Mouse (Mus musculus) midbrain, embryonic 13.5 days (tissue): ENCODE measurements around the gene Ddx24. TPM values are rescaled to one million over a fixed set of nuclear protein-coding genes. Genes with fewer than 3 reads are reported as not detected.
"Not testable (repeated sequence)": the region's sequence is repeated elsewhere in the genome, so short reads cannot be mapped to it uniquely, and the experiment has no call there.

Experiments
- ATAC-seq: fragments of 200-750 bp; cut with Nextera tagmentation; 2 replicates; pipeline ENCODE4 v1.8.0; 2017; ENCODE audit warnings: mild to moderate bottlenecking, moderate TSS enrichment, moderate library complexity
- H3K27ac ChIP-seq: fragments of 300-500 bp; sonication (generic); 2 replicates; pipeline ENCODE4 v1.5.1; 2015; ENCODE audit warnings: inconsistent platforms, mild to moderate bottlenecking, moderate library complexity
- H3K27me3 ChIP-seq: fragments of 300-500 bp; sonication (generic); 2 replicates; pipeline ENCODE4 v1.6.1; 2015; ENCODE audit warnings: mild to moderate bottlenecking, inconsistent platforms
- H3K36me3 ChIP-seq: fragments of 300-500 bp; sonication (generic); 2 replicates; pipeline ENCODE4 v1.6.1; 2015; ENCODE audit warnings: mild to moderate bottlenecking, inconsistent platforms
- H3K4me1 ChIP-seq: fragments of 300-500 bp; sonication (generic); replicated peaks from 2 replicates; pipeline ENCODE4 v1.6.1; 2015; ENCODE audit warnings: inconsistent platforms
- H3K4me2 ChIP-seq: fragments of 300-500 bp; sonication (generic); replicated peaks from 2 replicates; pipeline ENCODE4 v1.6.1; 2015; ENCODE audit warnings: moderate library complexity, mild to moderate bottlenecking, inconsistent platforms
- H3K4me3 ChIP-seq: fragments of 300-500 bp; sonication (generic); replicated peaks from 2 replicates; pipeline ENCODE4 v1.5.1; 2015; ENCODE audit warnings: mild to moderate bottlenecking, inconsistent platforms
- H3K9ac ChIP-seq: fragments of 300-500 bp; sonication (generic); replicated peaks from 2 replicates; pipeline ENCODE4 v1.6.1; 2015; ENCODE audit warnings: mild to moderate bottlenecking, inconsistent platforms
- H3K9me3 ChIP-seq: fragments of 300-500 bp; sonication (generic); 2 replicates; pipeline ENCODE4 v1.6.1; 2016; ENCODE audit warnings: mild to moderate bottlenecking, inconsistent platforms
- WGBS: fragments of 180-500 bp; shearing (Covaris S2); methylation state at CpG from one replicate; pipeline ENCODE4 v1.1.7; 2015; 5-methylcytosine and 5-hydroxymethylcytosine counted together
- polyA plus RNA-seq: library from polyadenylated mRNA; unstranded; fragments of >200 nt; fragmentation: Nextera tagmentation; extraction: Ambion mirVana; gene quantifications from 2 replicates; pipeline ENCODE4 v1.2.1, GENCODE M21; 2015

The Ddx24 gene
- polyA plus RNA-seq, result 138 and 163 TPM in 2 replicates

GRCm38 (mm10) chr12:103425729-103426470 lies at the start of gene Ddx24:
Gene Ddx24 (minus strand): TSS chr12:103425830.
- peaks cover 16% of the 10 kb centered on the region for H3K36me3 ChIP-seq
- ATAC-seq, result peak; percentile 100
- peak within 1 kb of the TSS; percentile 89 for H3K4me2 ChIP-seq
- peak within 1 kb of the TSS; percentile 90 for H3K9ac ChIP-seq
- H3K27me3 ChIP-seq, result no peaks in the 10 kb centered on the region
- peak within 1 kb of the TSS; percentile 56 for H3K27ac ChIP-seq
- WGBS, result 2% methylated on average over 33 of the region's 33 CpGs
- H3K4me1 ChIP-seq, result peaks cover 39% of the 10 kb centered on the region
- peak within 1 kb of the TSS; percentile 95 for H3K4me3 ChIP-seq
- no peaks in the 10 kb centered on the region for H3K9me3 ChIP-seq

GRCm38 (mm10) chr12:103474481-103474880 lies 48.9 kb upstream of the Ddx24 start:
- no peaks in the 10 kb centered on the region for H3K27me3 ChIP-seq
- H3K4me2 ChIP-seq, result no peak overlapping the region
- H3K36me3 ChIP-seq, result no peaks in the 10 kb centered on the region
- no peak overlapping the region for H3K27ac ChIP-seq
- 47% methylated on average over 2 of the region's 2 CpGs for WGBS
- H3K4me3 ChIP-seq, result no peak overlapping the region
- no peaks in the 10 kb centered on the region for H3K4me1 ChIP-seq
- ATAC-seq, result no peak
- no peaks in the 10 kb centered on the region for H3K9me3 ChIP-seq
- H3K9ac ChIP-seq, result no peak overlapping the region

GRCm38 (mm10) chr12:103457140-103457539 lies 31.5 kb upstream of the Ddx24 start, which contains the start of gene Ifi27l2b:
Gene Ifi27l2b (minus strand): TSS chr12:103457223.
- Histone ChIP-seq H3K4me3 (no peak within 1 kb of the TSS), H3K27ac (no peak within 1 kb of the TSS), H3K27me3 (no peaks in the 10 kb centered on the region), H3K4me1 (no peaks in the 10 kb centered on the region), H3K9me3 (no peaks in the 10 kb centered on the region), H3K4me2 (no peak within 1 kb of the TSS), H3K36me3 (no peaks in the 10 kb centered on the region), H3K9ac (no peak within 1 kb of the TSS)
- 78% methylated on average over 3 of the region's 3 CpGs for WGBS
- ATAC-seq, result no peak

GRCm38 (mm10) chr12:103456727-103457126 lies 31.1 kb upstream of the Ddx24 start:
- not testable (repeated sequence) for H3K27me3 ChIP-seq, ATAC-seq, H3K36me3 ChIP-seq, H3K9ac ChIP-seq, H3K9me3 ChIP-seq, H3K4me1 ChIP-seq, H3K27ac ChIP-seq, H3K4me3 ChIP-seq, H3K4me2 ChIP-seq
- no CpG with 5 or more reads among the region's 1 CpGs for WGBS

- Histone ChIP-seq H3K27ac (no peak overlapping the region), H3K4me3 (no peak overlapping the region), H3K36me3 (no peaks in the 10 kb centered on the region), H3K4me2 (no peak overlapping the region), H3K9ac (no peak overlapping the region), H3K27me3 (no peaks in the 10 kb centered on the region), H3K9me3 (no peaks in the 10 kb centered on the region), H3K4me1 (no peaks in the 10 kb centered on the region)
- ATAC-seq, result no peak
These were observed 27.7 kb upstream of the Ddx24 start for GRCm38 (mm10) chr12:103453361-103453760.

GRCm38 (mm10) chr12:103445060-103445459 lies 19.4 kb upstream of the Ddx24 start:
- Histone ChIP-seq H3K4me3 (no peak overlapping the region), H3K27me3 (no peaks in the 10 kb centered on the region), H3K4me2 (no peak overlapping the region), H3K27ac (no peak overlapping the region), H3K9ac (no peak overlapping the region), H3K36me3 (no peaks in the 10 kb centered on the region), H3K4me1 (no peaks in the 10 kb centered on the region), H3K9me3 (no peaks in the 10 kb centered on the region)
- no peak for ATAC-seq
- WGBS, result 72% methylated on average over 3 of the region's 3 CpGs

- not testable (repeated sequence) for H3K9me3 ChIP-seq, H3K4me2 ChIP-seq, H3K9ac ChIP-seq, H3K36me3 ChIP-seq, H3K4me1 ChIP-seq, H3K27me3 ChIP-seq, H3K4me3 ChIP-seq, H3K27ac ChIP-seq, ATAC-seq
- WGBS, result 37% methylated on average over 6 of the region's 7 CpGs
These were observed 18.6 kb upstream of the Ddx24 start for GRCm38 (mm10) chr12:103444261-103444660.

- Histone ChIP-seq H3K4me1 (no peaks in the 10 kb centered on the region), H3K27me3 (no peaks in the 10 kb centered on the region), H3K9me3 (no peaks in the 10 kb centered on the region), H3K27ac (no peak within 1 kb of the TSS), H3K9ac (no peak within 1 kb of the TSS), H3K4me2 (no peak within 1 kb of the TSS), H3K36me3 (no peaks in the 10 kb centered on the region), H3K4me3 (no peak within 1 kb of the TSS)
- WGBS, result 56% methylated on average over 3 of the region's 3 CpGs
- no peak for ATAC-seq
These were observed 17.9 kb upstream of the Ddx24 start, which contains the start of gene Ifi27l2a for GRCm38 (mm10) chr12:103443524-103443923. Gene Ifi27l2a (minus strand): TSS chr12:103443680.

GRCm38 (mm10) chr12:103437601-103438000 lies 12.0 kb upstream of the Ddx24 start:
- Histone ChIP-seq H3K4me3 (no peak overlapping the region), H3K36me3 (no peaks in the 10 kb centered on the region)
- WGBS, result 93% methylated on average over 1 of the region's 1 CpGs

GRCm38 (mm10) chr12:103434861-103435260 lies 9.2 kb upstream of the Ddx24 start:
- H3K9ac ChIP-seq, result no peak overlapping the region
- H3K4me2 ChIP-seq, result no peak overlapping the region
- ATAC-seq, result no peak
- no peaks in the 10 kb centered on the region for H3K9me3 ChIP-seq
- no peak overlapping the region for H3K27ac ChIP-seq
- H3K36me3 ChIP-seq, result no peaks in the 10 kb centered on the region
- no peak overlapping the region for H3K4me3 ChIP-seq
- H3K4me1 ChIP-seq, result no peaks in the 10 kb centered on the region
- H3K27me3 ChIP-seq, result no peaks in the 10 kb centered on the region

More at GRCm38 (mm10) chr12:103437601-103438000, 12.0 kb upstream of the Ddx24 start:
- no peak overlapping the region for H3K27ac ChIP-seq
- no peak overlapping the region for H3K9ac ChIP-seq
- H3K4me1 ChIP-seq, result no peaks in the 10 kb centered on the region
- no peaks in the 10 kb centered on the region for H3K9me3 ChIP-seq
- no peak for ATAC-seq
- no peak overlapping the region for H3K4me2 ChIP-seq
- no peaks in the 10 kb centered on the region for H3K27me3 ChIP-seq

- no peaks in the 10 kb centered on the region for H3K36me3 ChIP-seq
- H3K27me3 ChIP-seq, result no peaks in the 10 kb centered on the region
- no peak within 1 kb of the TSS for H3K4me3 ChIP-seq
- H3K27ac ChIP-seq, result no peak within 1 kb of the TSS
- H3K4me2 ChIP-seq, result no peak within 1 kb of the TSS
- H3K9me3 ChIP-seq, result no peaks in the 10 kb centered on the region
- H3K9ac ChIP-seq, result no peak within 1 kb of the TSS
- ATAC-seq, result no peak
- no peaks in the 10 kb centered on the region for H3K4me1 ChIP-seq
- 77% methylated on average over 8 of the region's 8 CpGs for WGBS
These were observed 8.5 kb upstream of the Ddx24 start, which contains the start of gene Ifi27 for GRCm38 (mm10) chr12:103433986-103434731. Gene Ifi27 (plus strand): TSS chr12:103434211.

- H3K4me2 ChIP-seq, result no peak overlapping the region
- no peak overlapping the region for H3K9ac ChIP-seq
- no peaks in the 10 kb centered on the region for H3K9me3 ChIP-seq
- ATAC-seq, result no peak
- H3K4me3 ChIP-seq, result no peak overlapping the region
- H3K36me3 ChIP-seq, result no peaks in the 10 kb centered on the region
- no peaks in the 10 kb centered on the region for H3K4me1 ChIP-seq
- 87% methylated on average over 2 of the region's 2 CpGs for WGBS
- no peak overlapping the region for H3K27ac ChIP-seq
- no peaks in the 10 kb centered on the region for H3K27me3 ChIP-seq
These were observed 7.8 kb upstream of the Ddx24 start for GRCm38 (mm10) chr12:103433430-103433829.
